Mouse (Mus musculus) megakaryocyte-erythroid progenitor cell, adult 5-6 weeks (primary cell): ENCODE measurements around the gene Mccc2. TPM values are rescaled to one million over a fixed set of nuclear protein-coding genes. Genes with fewer than 3 reads are reported as not detected.
"Not testable (repeated sequence)": the region's sequence is repeated elsewhere in the genome, so short reads cannot be mapped to it uniquely, and the experiment has no call there.

Experiments used
- ATAC-seq: replicated peaks from 2 replicates; pipeline ENCODE4 v1.8.0; 2016; ENCODE audit warnings: mild to moderate bottlenecking, inconsistent platforms; ENCODE audit not compliant: severe bottlenecking, poor library complexity, low FRiP score, low TSS enrichment
- total RNA-seq, 2 experiments: library from RNA; stranded (forward) in 1 of 2; stranded (reverse) in 1 of 2; fragments of 200-1000, 215-1000 nt in 1 of 2; fragments of >200 nt in 1 of 2; fragmentation: Nextera tagmentation in 1 of 2; gene quantifications; 2 replicates each; pipeline ENCODE4 v1.2.3; 2014 to 2017

Mccc2 gene
- 22.9 and 25.3 TPM in 2 replicates for total RNA-seq (2014; fragmentation: Nextera tagmentation)
- 27.6 and 31.6 TPM in 2 replicates for total RNA-seq (2017)

DNA sequence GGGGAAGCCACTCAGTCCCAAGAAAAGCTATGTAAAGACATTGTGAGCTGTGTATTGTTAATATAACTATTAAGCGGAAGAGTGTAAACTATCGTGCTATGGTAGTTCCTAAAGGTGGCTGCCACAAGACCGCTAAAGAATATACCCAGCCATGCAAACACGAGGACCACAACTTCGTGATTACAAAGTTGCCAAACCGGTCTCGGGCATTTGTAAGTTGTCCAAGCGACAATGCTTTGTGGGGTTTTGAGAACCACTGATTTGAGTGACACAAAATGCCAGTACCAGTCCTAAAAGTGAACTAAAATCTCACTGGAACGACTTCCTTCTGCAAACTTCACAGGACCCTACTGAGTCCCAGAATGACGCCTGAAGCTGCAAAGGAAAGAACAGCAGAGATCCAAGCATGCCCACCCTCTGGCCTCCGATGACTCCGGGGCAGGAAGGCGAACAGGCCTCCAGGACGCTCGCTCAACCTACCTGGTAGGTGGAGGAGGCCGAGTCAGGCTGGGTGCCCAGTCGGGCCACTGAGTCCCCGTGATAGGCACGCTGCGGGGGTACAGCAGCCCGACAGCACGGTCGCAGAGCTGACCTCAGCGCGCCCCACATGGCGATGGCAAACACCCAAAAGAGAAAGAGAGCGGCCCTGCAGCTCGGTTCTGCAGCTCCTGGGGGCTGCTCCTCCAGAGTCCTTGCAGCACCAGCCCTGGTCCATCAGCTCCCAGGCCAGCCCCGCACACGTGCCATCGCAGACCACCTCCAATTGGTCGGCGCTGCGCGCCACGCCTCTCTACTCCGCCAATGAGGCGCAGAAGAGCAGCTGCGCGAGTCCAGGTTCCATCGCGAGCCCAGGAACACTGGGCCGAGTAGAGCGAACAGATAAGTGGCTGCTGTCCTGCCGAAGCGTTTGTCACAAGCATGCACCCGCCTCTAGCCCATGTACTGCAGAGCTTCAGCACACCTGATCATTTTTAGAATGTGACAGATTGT, at the start of gene Mccc2:
Gene Mccc2, minus strand, starts transcription at position 734 of the 990 bp plus-strand sequence.
- peak; percentile 100 for ATAC-seq

DNA sequence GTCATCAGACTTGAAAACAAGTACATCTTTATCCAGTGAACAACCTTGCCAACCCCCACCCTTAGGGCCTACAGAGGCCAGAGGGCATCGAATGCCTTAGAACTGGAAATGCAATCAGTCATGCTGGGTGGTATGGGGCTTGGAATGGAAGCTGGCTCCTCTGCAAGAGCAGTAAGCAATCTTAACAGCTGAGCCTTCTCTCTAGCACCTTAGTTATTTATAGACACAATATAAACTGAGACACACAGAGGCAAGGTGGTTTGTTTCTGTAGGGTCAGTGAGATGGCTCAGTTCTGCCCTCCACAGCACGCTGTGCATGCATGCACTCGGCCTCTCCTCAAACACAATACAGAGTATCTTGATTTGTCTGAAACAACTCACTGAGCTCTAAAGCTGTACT, 48.5 kb upstream of the Mccc2 start:
- ATAC-seq, result no peak

- ATAC-seq, result not testable (repeated sequence)
Observed at GRCm38 (mm10) chr13:100057738-100058137, 42.3 kb upstream of the Mccc2 start.

- no peak for ATAC-seq
Observed at GRCm38 (mm10) chr13:100026013-100026412, 10.6 kb upstream of the Mccc2 start.

DNA sequence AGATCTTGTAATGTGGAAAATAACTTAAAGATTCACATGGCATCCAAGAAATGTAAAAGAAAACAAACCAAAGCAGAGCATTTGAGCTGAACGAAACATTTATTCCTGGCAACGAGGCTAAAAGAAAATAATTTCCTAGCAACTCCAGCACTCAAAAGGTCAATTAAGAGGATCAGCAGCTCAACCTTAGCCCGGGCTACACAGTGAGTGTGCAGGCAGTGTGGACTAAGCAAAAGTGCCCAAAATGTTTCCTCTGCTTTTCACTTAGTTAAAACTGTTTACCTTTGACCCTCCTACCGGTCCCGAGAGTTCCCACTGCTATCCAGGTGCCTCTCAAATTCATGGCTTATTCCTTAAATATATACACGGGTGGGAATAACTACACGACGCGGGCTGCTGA, 1.5 kb upstream of the Mccc2 start:
- no peak for ATAC-seq

- ATAC-seq, result peak; percentile 5; the same call in 1 of the 2 replicates
Observed at GRCm38 (mm10) chr13:100015937-100016336, 498 bp upstream of the Mccc2 start.

DNA sequence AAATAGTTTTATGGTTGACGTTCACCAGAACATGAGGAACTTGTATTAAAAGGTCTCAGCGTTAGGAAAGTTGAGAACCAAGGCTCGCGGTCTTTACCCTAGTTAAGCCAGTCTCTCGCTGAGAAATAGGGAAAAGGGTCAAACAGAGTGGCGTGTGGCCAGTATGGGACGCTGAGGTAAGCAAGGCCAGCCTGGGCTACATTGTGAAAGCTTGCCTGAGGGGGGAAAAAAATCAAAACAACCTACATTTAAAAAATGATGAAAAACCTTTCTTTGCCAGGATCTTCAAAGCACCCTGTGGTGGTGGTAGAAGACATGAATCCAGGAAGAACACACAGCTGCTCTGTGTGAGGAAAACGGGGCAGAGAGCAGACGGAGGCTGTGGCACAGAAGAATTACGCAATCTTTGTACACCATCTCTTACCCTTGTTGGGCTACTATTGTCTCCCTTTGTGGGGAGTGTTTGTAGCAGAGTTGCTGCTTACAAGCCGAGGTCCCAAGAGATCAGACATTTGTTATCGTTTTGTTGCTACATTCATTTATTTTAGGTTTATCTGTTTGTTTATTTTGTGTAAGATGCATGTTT, 9.4 kb downstream of the Mccc2 start:
- ATAC-seq, result no peak

GRCm38 (mm10) chr13:100001790-100002196, 13.6 kb downstream of the Mccc2 start:
- ATAC-seq, result peak; percentile 99

- ATAC-seq, result no peak
Observed at GRCm38 (mm10) chr13:99999078-99999477, 16.4 kb downstream of the Mccc2 start.

- no peak for ATAC-seq
Observed at GRCm38 (mm10) chr13:99998099-99998498, 17.3 kb downstream of the Mccc2 start.

- no peak for ATAC-seq
Observed at GRCm38 (mm10) chr13:99989592-99989991, 25.8 kb downstream of the Mccc2 start.

DNA sequence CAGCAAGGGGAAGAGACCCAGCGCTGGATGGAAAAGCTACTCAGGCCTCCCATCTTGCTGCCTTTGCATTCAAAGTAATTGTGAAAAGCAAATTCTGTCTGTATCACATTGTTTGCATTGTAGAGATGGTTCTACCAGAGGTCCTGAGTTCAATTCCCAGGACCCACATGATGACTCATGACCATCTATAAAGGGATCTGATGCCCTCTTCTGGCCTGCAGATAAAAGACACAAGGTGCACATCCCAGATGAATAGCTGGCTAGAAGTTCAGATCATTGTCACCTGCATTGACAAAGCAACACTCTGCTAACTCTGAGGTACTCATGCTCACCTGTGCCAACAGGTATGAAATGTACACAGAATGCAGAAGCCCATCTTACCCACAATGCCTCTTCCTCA, 32.1 kb downstream of the Mccc2 start:
- no peak for ATAC-seq

DNA sequence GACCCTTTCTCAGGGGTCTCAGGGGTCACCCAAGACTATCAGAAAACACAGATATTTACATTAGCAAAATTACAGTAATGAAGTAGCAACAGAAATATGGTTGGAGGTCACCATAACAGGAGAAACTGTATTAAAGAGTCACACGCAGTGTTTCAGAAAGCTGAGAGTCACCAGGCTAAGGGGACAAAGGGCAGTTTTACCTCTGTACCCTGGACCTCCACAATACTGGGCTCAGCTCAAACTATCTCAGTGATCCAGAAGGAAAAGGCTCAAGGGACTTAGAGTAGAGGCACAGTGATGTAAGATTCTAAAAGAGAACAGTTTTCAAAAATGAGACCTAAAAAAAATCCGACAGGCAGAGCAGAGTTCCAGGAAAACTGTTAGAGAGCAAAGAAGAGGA, 36.0 kb downstream of the Mccc2 start:
- no peak for ATAC-seq

DNA sequence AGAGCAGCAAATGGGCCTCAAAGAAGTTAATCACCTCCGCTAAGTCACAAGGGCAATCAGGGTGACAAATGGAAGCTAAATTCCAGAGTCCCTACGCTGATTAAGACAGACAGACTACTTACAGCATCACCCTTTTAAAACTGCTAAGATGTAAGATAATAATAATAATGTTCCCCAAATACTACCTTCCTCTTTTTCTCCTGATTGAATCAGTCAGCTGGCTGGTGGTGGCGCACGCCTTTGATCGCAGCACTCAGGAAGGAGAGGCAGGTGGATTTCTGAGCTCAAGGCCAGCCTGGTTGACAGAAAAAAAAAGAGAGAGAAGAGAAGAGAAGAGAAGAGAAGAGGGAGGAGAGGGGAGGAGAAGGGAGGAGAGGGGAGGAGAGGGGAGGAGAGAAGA, 45.4 kb downstream of the Mccc2 start:
- ATAC-seq, result no peak

DNA sequence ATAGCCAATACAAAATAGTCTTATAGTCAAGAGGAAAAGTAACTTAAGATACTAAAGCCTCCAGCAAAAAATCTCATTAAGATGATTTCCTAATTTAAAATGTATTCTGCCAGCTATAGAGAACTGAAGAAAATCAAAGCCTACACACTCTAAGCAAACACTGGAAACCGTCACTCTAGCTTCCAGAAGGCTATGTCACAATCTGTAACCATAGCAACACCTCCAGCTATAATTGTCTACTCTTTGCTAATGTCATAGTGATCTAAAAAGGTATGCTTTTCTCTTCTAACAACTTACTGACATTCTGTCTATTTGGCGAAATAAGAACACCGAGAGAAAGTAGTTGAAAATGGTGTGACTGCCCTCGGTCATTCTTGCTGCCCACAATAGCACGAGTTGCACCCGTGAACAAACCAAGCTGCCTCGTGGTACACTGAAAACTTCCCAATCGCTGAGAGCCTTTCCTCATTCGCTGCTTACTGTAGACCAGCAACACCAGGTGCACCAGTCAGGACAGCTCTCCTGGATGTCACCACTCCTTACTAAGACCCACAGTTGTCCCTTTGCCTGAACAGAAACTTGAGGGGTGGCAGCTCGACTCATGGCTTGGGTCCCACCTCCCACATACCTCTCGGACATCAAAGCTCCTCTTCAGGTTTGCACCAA, 48.3 kb downstream of the Mccc2 start:
- no peak for ATAC-seq

DNA sequence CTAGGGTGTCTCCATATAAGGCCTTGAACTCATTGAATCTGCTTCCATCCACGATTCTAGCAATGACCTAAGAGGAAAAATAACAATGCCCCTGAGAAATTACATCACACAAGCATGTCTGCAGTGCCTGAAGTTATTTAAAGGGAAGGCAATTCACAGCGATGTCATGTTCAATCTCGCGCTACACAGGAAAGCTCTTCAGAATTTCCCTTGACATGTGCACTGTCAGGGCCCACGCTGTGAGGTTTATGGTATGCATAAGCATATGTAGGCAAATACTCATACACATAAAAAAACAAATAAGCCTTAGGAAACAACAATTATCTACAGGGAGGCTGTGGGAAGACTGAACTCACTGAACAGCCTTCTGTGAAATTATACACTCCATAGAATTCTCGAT, 51.6 kb downstream of the Mccc2 start:
- no peak for ATAC-seq

DNA sequence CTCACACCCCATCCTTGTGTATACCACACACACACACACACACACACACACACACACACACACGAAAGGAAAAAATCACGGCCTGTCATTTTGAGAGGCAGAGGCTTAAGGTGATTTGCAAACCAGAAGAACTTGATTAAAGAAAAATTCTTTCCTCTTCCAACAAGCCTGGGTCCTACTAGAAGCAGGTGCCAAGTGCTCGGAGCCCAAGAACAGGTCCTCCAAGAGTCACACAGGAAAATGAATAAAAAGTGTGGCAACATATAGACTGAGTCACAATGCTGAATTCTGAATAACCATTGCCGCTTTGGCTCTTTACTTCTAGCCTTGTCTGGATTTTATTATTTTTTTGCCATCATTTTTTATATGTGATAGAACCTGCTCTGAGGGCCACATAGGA, 53.8 kb downstream of the Mccc2 start:
- ATAC-seq, result no peak

GRCm38 (mm10) chr13:99955591-99955944, 59.9 kb downstream of the Mccc2 start:
- ATAC-seq, result no peak

DNA sequence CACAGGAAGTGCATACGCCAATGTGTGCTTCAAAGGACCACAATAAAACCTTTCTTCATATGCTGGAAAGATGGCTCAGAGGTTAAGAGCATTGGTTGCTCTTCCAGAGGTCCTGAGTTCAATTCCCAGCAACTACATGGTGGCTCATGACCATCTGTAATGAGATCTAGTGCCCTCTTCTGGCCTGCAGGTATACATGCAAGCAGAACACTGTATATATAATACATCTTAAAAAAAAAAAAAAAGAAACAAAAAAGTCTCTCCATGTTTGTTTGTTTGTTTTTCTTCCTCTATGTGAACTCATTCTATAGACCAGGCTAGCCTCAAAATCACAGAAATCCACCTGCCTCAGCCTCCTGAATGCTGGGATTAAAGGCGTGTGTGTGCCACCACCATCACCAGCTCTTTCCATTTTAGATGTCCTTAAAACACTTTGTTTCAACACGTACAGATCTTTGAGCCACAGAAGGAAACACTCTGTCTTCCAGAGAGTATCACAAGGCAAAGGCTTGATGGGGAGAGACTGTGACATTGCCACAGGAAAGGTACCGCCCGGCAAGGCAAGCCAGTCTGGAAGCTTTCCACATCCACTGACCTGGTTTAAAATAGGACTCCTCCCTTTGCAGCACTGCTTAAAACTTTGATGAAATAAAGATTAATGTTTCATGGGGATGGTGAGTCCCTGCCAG, 60.4 kb downstream of the Mccc2 start:
- no peak for ATAC-seq

- ATAC-seq, result no peak
Observed at GRCm38 (mm10) chr13:99947417-99947816, 68.0 kb downstream of the Mccc2 start.
